Mouse (Mus musculus): ENCODE data around the gene Icosl.
A peak's percentile ranks its signal among the peaks of the same experiment; 100 is the strongest.
"Not testable (repeated sequence)": the region's sequence is repeated elsewhere in the genome, so short reads cannot be mapped to it uniquely, and the experiment has no call there.

Gene Icosl

DNA sequence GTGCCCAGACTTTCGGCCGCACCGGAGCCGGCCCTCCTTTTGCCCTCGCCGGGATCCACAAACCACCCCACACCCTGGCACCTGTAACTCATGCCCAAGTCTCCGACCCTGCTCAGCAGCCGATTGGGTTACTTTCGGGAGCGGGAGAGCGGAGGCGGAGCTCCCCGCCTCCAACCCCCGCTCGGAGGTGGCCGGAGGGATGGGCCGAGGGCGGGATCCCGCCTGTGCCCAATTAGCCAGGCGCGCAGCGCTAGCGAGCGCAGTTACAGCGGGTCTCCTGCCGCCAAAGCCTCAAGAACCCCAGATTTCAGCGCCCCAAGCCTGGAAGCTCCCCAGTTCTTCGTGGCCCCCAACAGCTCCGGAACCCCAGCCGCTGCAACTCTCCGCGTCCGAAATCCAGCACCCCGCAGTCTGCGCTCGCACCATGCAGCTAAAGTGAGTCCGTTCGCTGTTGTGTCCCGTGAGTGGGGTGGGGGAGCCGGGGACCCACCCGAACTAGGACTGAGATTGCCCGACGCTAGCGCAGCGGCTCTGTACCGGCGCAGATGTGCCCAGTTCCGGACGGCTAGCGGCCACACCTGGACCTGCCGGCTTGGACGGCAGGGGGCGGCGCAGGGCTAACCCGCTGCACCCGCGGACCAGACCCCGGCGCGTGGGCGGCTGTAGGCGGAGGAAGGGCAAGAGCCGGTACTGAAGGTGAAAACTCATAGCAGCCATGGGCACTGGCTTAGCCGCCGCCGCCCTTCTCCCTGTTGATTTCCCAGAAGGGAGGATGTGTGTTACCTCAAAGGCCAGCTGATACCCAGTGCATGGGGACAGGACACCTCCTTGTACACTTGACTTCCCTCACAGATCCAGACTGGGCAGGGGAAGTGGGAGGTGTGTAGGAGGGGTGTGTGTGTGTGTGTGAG is at the start of gene Icosl:
Gene Icosl, plus strand, starts transcription at position 202 of the 911 bp plus-strand sequence.
- peak; percentile 47 for DNase-seq

DNA sequence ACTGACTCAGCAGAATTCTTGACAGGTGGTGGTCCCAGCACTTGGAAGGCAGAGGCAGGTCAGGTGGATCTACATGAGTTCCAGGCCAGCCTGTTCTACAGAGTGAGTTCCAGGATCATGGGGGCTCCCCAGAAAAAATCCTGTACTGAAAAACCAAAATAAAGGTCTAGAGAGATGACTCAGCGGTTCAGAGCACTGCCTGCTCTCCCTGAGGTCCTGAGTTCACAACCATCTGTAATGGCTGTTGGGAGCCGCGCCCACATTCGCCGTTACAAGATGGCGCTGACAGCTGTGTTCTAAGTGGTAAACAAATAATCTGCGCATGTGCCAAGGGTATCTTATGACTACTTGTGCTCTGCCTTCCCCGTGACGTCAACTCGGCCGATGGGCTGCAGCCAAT is 49.1 kb upstream of the Icosl start:
- not testable (repeated sequence) for DNase-seq

DNA sequence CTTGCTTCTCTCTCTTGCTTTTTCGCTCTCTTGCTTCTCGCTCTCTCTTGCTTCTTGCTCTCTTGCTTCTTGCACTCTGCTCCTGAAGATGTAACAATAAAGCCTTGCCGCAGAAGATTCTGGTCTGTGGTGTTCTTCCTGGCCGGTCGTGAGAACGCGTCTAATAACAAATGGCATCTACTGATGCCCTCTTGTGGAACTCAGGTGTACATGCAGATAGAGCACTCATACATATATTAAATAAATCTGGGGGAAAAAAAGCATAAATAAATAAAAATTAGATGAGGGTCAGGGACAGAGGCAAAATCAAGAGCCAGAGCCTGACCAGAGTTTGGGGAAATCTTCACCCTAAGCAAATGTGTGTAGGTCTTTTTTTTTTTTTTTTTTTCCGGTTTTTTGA is 43.6 kb upstream of the Icosl start:
- DNase-seq: not testable (repeated sequence)

DNA sequence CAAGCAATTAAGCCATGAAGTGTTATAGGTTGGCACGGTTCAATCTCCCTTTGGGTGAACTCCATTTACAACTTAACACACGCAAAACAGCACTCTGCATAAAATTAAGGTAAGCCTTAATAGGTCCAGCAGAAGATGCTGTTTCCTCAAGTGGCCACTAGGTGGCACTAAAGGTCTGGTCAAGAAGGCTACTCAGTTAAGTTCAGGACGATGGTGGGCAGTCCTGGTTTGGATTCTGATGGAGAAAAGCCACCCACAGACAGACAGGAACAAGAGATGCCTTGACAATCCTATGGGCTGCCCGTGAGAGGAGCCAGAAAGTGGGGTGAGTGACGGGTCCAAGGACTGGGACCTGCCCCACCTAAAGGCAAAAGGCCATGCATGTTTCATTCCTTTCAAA is 41.0 kb upstream of the Icosl start:
- DNase-seq: peak; percentile 48

DNA sequence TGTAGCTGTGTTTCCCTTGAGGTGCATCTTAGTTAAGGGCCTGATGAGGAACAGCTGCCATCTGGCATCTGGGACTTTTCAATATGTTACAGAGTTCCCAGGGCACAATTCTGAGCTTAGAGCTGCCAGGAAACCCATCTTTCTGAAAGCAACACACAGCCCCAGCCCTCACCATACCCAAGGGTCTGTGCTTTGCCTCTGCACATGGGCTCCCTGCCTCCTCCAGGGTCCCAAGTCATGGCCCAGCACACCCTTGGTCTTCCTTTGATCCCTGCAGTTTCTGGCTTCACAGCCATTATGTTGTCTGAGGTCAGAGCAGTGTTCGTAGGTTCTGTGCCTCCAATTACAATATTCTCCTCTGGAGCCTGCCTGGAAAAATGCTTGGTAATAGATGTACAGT is 40.0 kb upstream of the Icosl start:
- no peak for DNase-seq

DNA sequence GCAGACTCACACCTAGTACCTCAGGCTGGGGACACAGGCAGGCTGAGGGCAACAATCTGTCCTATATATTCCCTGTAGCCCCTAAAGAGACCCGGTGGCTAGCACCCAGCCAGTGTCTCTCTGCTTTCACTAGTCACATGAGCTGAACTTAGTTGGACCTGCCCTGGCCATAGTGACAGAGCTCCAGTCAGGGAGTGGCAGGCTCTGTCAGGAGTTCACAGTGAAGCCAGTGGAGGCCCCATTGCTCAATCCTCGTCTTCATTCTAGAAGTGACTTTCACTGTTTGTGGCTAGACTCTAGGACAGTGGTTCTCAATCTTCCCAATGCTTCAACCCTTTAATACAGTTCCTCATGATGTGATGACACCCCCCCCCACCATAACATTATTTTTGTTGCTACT is 37.1 kb upstream of the Icosl start:
- no peak for DNase-seq

DNA sequence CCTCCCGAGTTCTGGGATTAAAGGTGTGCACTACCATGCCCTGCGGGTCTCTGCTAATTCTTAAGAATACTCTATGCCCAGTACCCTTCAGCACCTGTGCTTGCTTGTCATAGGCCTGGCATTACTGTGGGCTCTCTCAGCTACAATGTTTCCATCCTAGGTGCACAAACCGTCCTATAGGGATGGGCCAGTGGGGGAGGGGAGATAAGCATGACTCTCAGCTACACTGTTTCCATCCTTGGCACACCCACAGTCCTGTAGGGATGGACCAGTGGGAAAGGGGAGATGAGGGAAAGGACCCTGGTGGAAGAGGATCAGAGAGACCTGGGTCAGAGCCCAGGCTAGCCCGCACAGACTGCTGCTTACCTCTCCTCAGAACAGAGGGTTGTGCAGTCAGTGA is 32.0 kb upstream of the Icosl start:
- no peak for DNase-seq

DNA sequence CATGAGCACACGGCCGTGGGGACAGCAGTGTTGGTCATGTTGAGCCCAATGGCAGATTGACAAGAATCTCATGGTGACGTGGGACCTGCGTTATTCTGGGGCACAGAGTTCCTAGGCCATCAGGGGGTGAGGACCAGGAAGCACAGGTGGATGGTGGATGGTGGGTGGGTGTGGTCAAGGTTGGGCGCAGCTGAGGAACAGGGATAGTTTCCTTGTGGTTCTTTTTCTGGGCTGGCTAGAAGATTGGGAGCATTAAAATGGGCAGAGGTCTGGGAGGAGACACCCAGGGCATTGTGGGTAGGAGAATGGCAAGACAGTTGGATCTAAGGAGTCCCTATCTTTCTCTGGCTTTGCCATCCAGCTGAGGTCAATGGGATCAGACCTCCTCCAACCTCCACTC is 27.5 kb upstream of the Icosl start, which contains the start of gene Dnmt3l:
Gene Dnmt3l, plus strand, starts transcription at position 301 of the 400 bp plus-strand sequence.
- no peak for DNase-seq

DNA sequence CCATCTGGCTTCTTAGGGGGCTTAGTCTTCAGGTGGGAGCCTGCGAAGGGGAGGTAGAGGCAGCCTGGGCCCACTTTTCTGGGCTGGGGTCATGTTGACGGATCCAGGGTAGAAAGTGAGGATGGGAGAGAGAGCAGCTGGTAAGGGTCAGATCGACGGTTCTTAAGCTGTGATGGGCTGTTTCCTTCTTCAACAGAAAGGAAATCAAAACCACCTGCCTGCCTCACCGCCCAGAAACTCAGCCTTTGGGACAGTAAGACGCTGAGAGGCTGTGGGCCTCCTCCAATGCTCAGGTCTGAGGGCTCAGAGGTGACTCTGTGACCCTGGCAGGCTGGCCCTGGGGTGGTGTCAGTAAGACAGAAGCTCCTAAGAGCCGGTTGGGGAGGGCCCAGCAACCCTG is 27.0 kb upstream of the Icosl start:
- no peak for DNase-seq

DNA sequence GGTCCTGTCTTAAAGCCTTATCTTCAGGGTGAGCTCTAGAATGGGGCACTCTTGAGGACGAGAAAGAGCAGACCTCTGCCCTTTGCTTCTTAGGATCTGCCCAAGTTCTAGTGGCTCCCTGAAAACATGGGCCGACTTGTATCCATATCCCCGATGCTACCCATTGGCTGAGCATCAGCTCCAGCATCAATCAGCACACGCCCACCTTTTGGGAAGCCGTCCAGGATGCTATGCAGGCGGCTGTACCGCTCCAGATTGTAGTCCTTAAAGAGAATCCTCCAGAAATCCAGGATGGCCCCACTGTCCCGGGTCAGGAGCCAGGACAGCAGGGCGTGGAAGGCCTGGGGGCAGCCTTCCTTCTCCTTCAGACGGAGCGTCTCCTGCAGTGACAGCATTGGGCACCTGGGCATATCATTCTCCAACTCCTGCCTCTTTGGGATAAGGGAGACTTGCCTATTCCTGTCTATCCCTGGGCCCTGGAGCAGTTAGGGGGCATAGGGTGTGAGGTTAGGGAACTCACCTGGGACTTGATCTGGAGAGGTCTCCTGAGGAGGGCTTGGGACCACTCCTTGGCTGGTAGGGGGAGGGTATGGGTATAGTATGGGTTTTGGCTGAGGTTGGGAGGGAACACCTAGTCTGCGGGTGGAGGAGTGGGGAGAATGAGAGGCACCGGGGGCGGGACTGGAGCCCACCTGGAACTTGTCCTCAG is 26.3 kb upstream of the Icosl start:
- DNase-seq: no peak

DNA sequence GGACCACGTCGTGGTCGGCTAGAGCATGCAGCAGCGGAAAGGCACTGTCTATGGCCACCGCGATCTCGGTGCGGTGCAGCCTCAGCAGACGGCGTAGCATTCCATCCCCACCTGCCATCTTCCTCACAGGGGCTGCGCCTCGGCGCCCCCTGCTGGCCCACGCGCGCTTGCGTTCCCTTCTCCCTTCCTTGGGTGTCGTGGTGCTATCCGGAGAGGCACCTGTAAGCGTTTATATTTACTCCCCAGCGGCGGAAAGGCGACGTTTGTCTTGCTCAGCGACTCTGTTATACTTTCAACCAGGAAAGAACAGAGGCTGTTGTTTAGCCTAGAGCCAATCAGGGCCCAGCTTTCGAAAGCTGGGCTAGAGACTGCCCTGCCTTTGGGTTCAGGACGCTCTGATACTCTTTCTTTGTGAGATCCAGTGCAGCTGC is 25.7 kb upstream of the Icosl start, which contains the start of gene Aire:
Gene Aire, minus strand, starts transcription at position 205 of the 431 bp plus-strand sequence.
- DNase-seq: peak; percentile 33

DNA sequence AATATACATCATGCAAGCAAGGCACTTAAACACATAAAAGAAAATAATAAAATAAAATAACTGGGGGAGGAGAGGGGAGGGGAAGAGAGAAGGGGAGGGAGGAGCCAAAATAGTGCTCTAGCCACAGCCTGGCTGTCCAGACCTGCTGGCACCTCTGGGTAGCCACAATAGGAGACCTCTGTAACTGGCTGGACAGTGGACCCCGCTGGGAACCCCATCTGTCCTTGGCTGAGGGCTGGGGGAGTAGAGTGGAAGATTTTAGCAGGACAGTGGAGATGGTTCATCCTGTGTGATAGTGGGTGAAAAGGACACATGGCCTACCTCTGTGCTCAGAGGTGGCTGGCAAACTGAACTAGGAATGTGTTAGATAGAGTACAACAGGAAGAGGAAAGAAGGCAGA is 24.6 kb upstream of the Icosl start:
- no peak for DNase-seq

DNA sequence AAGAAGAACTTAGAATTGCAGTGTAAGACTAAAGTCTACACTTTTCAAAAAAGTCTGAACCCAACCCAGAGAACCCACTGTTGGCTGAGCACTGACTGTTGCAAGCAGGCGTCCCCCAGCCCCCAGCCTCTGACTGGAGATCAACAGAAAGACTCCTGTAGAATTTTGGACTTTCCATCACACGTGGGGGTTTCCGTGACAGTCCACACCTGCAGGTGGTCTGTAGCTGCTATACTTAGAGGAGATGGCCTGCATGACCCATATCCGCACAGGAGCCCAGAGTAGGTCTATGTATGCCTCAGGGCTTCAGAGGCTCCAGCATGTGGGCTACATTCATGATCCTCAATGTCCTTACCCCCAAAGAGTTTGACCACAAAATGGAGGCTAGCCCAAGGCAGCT is 22.7 kb upstream of the Icosl start:
- no peak for DNase-seq

DNA sequence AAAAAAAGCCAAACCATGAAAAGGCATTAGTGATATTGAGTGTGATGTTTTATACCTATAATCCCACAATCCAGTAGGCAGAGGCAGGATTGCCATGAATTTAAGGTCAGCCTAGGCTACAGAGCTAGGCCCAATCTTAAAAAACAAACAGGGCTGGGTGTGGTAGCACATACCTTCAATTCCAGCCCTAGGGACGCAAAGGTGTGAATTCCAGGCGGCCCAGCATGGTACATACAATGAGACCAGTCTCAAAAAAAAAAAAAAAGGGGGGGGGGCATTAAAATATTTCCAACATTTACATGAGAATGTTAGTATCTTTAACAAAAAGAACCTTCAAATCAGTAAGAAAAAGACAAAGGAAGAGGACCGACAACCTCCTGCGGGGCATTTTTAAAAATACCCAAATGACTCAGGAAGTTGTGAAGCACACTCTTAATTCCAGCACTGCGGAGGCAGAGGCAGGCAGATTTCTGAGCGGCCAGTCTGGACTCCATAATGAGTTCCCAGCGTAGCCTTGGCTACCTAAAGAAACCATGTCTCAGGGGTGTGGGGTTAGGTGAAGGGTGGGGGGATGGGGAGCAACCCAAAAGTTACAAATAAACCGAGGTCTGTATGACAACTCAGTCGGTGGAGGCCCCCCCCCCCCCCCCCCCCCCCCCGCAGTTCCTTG is 20.9 kb upstream of the Icosl start:
- DNase-seq: no peak

DNA sequence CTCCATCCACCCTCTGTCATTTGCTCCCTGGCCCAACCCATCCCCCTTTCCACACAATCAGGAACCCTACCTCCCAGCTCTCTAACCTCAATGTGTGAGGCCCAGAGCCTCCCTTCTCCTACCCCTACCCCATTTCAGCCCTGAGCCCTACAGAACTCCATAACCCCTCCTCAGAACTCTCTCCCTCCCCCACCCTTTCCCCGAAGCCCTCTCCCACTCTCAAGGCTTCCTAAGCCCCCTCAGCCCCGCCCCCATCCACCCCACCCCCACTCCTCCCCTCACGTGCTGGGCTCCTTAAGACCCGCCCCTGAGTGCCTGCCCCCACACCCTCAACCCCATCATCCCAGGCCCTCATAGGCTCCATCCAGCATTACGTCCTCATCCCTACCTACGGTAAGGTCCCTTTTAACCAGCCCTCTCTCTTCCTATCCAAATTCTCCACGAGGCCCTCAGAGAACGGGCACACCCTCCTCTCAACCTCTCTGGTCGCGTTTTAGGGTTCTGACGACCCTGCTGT is 19.5 kb upstream of the Icosl start:
- DNase-seq: no peak

DNA sequence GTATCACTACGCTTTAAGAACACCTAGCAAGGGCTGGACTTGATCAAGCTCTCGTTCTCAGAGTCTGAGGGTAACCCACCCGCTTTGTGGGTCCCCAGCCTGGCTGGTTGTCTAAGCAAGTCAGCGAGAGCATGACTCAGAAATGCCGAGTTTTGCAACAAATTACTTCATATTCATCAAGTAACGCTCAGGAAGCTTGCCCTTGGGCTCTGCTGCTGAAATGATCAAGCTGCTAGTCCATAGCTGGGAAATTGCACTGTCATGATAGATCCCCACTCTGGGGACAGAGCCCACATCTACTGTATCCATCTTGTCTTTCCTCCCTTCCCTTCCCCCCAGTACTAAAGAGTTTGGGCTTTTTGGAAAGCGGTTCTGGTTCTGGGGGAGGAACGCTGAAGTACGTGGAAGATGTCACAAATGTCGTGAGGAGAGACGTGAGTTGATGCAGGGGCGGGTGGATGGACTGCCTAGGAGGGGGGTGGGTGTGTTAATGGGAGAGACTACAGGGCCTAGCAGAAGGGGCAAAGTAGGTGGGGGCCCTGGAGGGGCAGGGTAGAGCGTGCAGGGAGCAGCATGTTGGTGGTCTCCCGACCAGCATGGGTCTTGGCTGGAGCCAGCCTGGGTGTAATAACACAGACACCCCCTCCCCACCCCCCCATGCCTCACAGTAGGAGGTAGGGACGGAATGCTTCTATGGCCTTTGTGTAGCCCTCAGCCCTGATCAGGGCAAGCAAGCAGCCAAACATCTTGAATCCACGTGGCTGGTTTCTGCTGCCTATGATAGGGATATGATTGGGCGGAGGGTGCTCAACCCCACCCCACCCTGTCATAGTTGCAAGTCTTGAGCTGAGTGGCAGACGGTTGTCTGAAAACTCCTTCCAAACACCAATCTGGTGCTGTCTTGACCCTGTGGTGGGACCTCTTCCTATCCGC is 14.2 kb upstream of the Icosl start:
- no peak for DNase-seq

DNA sequence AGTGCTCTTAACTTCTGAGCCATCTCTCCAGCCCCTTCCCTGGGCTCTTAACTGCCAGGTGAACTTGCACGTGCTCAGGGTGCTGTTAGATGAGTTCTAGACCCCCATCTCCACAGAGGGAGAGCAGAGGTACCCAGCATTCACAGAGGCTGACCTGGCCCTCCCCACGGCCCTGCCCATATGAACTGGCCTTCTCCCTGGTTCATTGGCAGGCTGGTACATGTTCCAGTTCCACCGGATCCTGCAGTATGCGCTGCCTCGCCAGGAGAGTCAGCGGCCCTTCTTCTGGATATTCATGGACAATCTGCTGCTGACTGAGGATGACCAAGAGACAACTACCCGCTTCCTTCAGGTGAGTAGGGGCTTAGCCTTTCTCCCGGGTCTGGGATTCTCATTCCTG is 12.0 kb upstream of the Icosl start:
- no peak for DNase-seq

DNA sequence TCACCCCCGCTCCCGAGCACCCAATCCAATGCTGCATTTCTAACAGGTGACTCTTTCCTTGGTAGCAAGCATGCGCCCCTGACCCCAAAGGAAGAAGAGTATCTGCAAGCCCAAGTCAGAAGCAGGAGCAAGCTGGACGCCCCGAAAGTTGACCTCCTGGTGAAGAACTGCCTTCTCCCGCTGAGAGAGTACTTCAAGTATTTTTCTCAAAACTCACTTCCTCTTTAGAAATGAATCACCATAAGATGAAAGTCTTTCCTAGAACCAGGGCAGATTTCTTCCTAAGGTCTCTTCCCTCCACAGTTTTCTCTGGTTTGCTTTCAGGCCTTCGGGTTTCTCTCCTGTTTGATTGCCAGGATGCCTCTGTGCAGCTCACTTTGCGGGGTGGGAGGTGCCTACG is 6.0 kb upstream of the Icosl start:
- no peak for DNase-seq

DNA sequence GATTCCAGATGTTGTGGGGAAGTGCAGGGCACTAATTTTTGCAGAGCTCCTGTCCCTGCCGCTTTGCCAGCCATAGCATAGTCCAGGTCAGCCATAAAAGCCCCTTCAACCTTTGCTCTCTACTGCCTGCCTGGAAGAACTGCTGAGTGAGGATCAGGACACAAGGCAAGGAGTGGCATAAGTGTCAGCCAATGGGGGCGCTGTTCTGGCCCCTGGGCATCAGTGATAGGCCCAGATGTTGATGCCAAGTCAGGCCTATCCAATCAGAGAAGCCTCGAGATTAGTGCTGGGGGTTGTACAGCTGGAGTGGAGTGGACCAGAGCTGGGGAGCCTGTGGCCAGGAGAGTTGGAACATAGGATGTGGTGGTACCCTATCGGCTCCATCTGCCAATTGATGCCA is 1.9 kb upstream of the Icosl start:
- no peak for DNase-seq

DNA sequence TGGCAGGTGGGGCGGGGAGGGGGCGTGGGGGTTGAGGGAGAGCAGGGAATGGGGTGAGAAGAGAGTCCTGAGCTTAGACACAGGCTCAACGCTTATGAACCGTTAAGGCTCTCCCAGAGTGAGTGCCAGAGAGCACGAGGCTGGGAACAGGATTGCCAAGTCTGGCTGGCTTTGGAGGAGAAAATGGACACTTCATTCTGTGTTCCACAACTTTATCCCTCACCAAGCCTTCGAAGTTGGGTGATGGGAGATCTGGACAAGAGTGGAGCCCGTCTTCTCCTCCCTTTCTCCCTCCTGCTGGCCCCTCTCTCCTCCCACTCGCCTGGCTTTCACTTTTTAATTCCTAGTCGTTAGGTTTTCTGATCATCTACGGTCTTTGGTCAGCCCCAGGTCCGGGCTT is 561 bp upstream of the Icosl start:
- no peak for DNase-seq

DNA sequence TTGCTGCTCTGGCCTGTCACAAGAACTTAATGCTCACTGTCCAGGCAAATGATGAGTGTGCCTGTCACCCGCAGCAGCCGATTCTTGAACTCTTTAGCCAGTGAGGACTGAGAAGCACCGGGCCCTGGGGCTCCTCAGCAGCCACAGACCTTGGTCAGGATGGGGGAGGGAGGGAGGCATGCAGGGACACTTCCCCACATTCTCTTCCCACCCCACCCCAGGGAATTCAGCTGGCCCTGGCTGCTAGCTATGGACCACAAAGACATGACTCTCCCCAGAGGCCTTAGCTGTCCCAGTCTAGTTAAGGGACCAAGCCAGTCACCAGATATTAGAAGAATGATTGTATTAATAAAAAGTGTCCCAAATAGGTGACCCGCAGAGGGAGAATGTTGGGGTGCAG is 5.0 kb downstream of the Icosl start:
- no peak for DNase-seq

DNA sequence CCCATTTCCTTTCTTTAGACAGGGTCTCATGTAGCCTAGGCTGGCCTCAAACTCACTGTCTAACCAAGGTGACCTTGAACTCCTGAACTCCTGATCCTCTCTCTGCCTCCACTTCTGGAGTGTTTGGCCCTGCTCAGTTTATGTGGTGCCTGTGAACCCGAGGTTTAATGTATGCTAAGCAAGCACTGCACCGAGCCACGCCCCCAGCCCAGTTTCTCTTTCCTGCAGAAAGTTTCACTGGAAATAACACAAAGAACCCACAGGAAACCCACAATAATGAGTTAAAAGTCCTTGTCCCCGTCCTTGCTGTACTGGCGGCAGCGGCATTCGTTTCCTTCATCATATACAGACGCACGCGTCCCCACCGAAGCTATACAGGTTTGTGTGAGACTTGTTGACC is 5.9 kb downstream of the Icosl start:
- no peak for DNase-seq

All from cerebellum, adult 11-12 months (tissue).